Mouse (Mus musculus): ENCODE data around the gene Nobox.
A peak's percentile ranks its signal among the peaks of the same experiment; 100 is the strongest.

Nobox gene

DNA sequence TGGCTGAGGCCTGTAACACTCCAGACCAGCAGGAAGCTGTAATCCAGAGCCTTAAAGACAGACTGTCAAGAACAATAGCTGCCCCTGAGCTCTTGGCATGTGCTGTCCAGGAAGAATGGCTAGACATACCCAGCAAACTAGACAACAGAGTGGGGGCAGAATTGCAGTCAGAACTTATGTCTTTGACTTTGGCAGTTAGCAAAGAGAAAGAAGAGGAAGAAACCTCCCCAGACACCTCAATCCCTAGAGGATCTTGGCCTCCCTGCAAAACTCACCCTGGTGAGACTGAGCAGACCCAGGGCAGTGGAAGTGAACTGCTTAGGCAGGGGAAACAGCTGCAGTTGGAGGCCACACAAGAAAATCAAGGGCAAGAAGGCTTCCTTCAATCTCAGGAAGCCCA, 36.8 kb downstream of the Nobox start:
- no peak for DNase-seq

DNA sequence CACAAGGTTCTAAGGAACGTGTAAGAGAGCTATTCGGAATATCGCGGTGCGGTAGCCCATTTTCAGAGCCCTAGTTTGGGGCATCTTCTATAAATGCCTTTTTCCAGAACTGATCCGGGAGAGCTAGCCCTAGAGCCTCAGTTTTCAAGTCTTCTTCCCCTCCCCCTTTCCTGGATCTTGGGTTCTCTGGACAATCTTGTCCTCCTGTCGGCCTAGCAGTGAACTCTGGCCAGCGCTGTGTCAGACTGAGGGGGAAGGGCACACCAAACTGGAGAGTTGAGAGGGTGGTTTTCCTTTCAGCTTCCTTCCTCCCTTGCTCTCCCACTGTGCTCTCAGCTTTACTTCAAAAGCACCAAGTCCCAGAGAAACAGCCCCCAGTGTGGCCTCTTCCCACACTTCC, 43.0 kb downstream of the Nobox start:
- peak; percentile 31 for DNase-seq

DNA sequence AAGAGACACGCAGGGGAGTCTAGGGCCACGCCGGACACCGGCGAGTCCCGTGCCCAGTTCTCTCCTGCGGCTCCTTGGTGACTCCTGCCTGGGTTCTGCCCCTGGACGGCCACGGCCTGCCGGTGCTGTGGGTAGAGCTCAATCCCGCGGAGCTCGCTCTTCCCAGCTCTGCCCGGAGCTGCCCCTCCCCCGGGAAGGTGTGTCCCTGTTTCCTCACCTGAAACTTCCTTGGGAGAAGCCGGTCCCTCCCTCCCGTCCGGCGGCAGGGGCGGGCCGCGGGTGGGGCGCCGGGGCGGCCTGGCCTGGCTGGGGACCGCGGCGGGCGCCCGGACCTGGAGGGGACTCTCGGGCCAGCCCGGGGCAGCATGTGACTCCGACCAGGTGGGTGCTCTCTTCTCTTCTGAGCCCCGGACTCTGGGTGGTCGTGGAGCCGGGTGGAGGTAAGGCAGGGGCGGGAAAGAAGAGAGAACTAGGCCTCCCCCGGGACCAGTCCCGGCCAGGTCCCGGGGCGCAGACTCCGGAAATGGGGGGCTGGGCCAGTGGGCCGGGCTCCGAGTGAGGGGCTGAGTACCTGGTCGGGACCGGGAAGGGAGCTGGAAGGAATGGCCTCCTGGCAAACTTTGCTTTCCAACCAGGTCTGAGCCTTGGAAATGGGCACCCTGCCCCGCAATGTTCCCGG, 43.9 kb downstream of the Nobox start, which contains the start of gene Arhgef5:
Gene Arhgef5 (plus strand): TSS at position 220 of the 679 bp plus-strand sequence.
- peak; percentile 63 for DNase-seq

DNA sequence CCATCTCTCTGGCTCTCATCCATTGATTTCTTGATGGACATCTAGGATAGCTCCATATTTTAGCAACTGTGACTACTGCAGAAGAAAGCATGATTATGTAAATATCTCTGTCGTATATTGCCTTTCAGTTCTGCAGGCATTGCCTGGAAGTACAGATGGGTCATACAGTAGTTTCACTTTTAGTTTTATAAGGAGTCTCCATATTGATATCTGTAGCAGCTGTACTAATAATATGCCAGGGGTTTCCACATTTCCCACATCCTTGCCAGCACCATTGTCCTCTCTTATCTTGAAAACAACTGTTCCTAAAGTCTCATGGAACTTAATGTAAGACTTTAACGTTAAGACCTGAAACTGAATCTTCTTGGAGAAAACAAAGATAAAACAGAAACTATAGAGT, 48.6 kb downstream of the Nobox start:
- no peak for DNase-seq

DNA sequence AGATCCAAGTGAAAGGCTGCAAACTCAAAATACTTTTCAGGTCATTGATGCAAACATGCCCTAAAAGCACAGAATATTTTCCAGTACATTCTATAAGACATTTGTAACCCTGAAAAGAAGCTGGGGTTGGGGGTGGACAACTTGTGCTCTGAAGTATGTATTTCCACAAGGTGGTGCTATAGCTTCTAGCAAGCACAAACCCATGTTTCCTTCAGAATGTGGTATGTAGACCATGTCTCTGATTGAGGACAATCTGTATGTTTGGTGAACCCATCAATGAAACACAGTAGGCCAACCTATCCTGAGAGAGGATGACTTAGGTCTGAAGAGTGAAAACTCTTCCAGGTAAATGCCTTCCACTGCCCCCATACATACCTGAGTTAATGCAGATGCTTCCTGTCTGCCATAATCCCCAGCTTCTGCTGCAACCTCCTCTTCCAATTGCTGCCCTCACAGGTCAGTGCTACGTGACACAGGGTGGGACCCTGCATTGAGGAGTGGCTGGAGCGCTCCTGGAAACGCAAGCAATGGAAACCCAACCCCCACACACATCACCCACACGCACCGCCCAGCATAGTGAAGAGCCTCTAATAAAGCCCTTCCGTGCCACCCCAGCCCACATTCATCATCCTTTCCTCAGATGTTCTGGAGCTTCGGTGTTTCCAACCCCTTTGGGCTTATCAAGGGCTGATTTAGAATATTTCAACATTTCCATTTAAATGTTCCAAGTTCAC, 55.0 kb downstream of the Nobox start:
- DNase-seq = peak; percentile 14

Measured in thymus, postnatal 14 days (tissue).